Mouse (Mus musculus) hindbrain, embryonic 11.5 days (tissue): ENCODE measurements around the gene Ercc6l. TPM values are rescaled to one million over a fixed set of nuclear protein-coding genes. Genes with fewer than 3 reads are reported as not detected.

Source experiments
- ATAC-seq: fragments of 200-750 bp; cut with Nextera tagmentation; 2 replicates; pipeline ENCODE4 v1.8.0; 2017; ENCODE audit warnings: mild to moderate bottlenecking, moderate TSS enrichment, moderate library complexity; ENCODE audit not compliant: low FRiP score
- DNase-seq: peaks from one replicate; pipeline ENCODE4 v3.0.0-alpha.2; 2015; ENCODE audit warnings: low spot score
- H3K27ac ChIP-seq: fragments of 300-500 bp; sonication (generic); 2 replicates; pipeline ENCODE4 v1.5.1; 2014; ENCODE audit warnings: mild to moderate bottlenecking, low read depth, low read length
- H3K27me3 ChIP-seq: fragments of 300-500 bp; sonication (generic); 2 replicates; pipeline ENCODE4 v1.6.1; 2014; ENCODE audit warnings: mild to moderate bottlenecking, low read length, moderate library complexity, mixed read lengths; ENCODE audit not compliant: control insufficient read depth, insufficient read depth
- H3K36me3 ChIP-seq: fragments of 300-500 bp; sonication (generic); 2 replicates; pipeline ENCODE4 v1.6.1; 2014; ENCODE audit warnings: mild to moderate bottlenecking, low read length, moderate library complexity, mixed read lengths; ENCODE audit not compliant: control insufficient read depth, insufficient read depth
- H3K4me1 ChIP-seq: fragments of 300-500 bp; sonication (generic); replicated peaks from 2 replicates; pipeline ENCODE4 v1.6.1; 2014; ENCODE audit warnings: low read length, mixed read lengths; ENCODE audit not compliant: control insufficient read depth, insufficient read depth
- H3K4me2 ChIP-seq: fragments of 300-500 bp; sonication (generic); replicated peaks from 2 replicates; pipeline ENCODE4 v1.6.1; 2014; ENCODE audit warnings: mild to moderate bottlenecking, low read depth, low read length
- H3K4me3 ChIP-seq: fragments of 300-500 bp; sonication (generic); 2 replicates; pipeline ENCODE4 v1.5.1; 2014; ENCODE audit warnings: low read depth, low read length
- H3K9ac ChIP-seq: fragments of 300-500 bp; sonication (generic); 2 replicates; pipeline ENCODE4 v1.6.1; 2014; ENCODE audit warnings: low read depth, low read length
- H3K9me3 ChIP-seq: fragments of 300-500 bp; sonication (generic); 2 replicates; pipeline ENCODE4 v1.6.1; 2016; ENCODE audit warnings: low read length; ENCODE audit not compliant: control insufficient read depth
- WGBS: fragments of 180-500 bp; shearing (Covaris S2); extraction: QIAGEN DNeasy Blood & Tissue Kit; methylation state at CpG from one replicate; pipeline ENCODE4 v1.1.7; 2014; 5-methylcytosine and 5-hydroxymethylcytosine counted together
- polyA plus RNA-seq: library from polyadenylated mRNA; unstranded; fragments of >200 nt; fragmentation: Nextera tagmentation; extraction: Ambion mirVana; gene quantifications from 2 replicates; pipeline ENCODE4 v1.2.1, GENCODE M21; 2014

The Ercc6l gene
- polyA plus RNA-seq, 1 experiment from 2014 or later: 16.1 TPM

DNA sequence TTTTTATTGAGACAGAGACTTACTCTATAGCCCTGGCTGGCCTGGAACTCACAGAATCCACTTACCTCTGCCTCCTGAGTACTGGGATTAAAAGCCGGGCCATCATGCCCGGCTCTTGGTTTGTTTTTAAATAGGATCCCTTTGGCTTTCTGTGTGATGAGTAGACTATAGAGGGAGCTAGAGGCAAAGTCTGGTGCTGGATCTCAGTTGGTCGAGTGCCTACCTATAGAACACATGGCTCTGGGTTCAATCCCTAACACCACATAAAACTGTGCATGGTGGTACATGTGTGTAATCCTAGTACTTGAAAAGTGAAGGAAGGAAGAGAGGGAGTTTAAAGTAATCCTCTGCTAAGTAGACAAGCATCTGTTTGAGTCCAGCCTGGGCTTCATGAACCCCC, 13.2 kb upstream of the Ercc6l start:
- DNase-seq (no peak), ATAC-seq (no peak)
- Histone ChIP-seq H3K4me1 (no peaks in the 10 kb centered on the region), H3K27ac (no peak overlapping the region), H3K27me3 (peaks cover 3% of the 10 kb centered on the region; the same call in 1 of the 2 replicates), H3K4me2 (no peak overlapping the region), H3K4me3 (no peak overlapping the region), H3K36me3 (no peaks in the 10 kb centered on the region), H3K9ac (no peak overlapping the region), H3K9me3 (no peaks in the 10 kb centered on the region)
- 43% methylated on average over 3 of the region's 3 CpGs for WGBS

DNA sequence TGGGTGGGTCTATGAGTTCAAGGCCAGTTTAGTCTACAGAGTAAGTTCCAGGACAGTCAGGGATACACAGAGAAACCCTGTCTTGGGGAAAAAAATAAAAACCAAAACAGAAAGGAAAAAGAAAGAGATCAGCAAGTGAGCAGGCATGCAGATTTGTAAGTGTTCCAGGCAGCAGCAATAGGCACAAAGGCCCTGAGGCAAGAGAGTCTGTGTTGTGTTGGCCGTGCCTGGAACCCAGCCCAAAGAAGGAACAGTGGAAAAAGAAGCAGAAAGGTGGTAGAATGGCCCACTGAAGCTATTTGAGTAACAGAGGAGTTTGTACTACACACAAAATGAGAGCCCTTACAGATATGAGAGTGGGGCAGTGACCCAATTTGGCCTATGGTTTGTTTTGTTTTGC, 12.8 kb upstream of the Ercc6l start:
- ATAC-seq (no peak), DNase-seq (no peak)
- H3K9ac ChIP-seq: no peak overlapping the region
- no peak overlapping the region for H3K27ac ChIP-seq
- no peak overlapping the region for H3K4me3 ChIP-seq
- no peaks in the 10 kb centered on the region for H3K4me1 ChIP-seq
- no peak overlapping the region for H3K4me2 ChIP-seq
- H3K9me3 ChIP-seq: no peaks in the 10 kb centered on the region
- peaks cover 3% of the 10 kb centered on the region; the same call in 1 of the 2 replicates for H3K27me3 ChIP-seq
- 64% methylated on average over 1 of the region's 1 CpGs for WGBS
- no peaks in the 10 kb centered on the region for H3K36me3 ChIP-seq

DNA sequence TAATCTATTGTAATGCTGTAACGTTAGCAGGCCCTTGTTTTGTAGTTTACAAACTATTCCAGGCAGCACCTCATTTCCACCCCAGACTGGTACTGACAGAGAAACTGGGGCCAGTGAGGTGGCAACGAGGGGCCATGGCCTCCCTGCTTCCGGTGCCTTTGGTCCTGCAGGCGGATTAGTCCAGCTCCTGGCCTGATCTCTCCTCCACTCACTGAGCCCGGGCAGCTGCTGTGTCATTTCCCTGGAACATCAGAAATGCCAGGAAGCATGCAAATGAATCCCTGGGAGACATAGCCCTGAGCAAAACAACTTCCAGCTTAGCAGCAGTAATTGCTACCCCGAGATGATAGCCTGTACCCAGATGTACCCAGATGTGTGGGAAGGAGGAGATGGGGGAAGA, 10.1 kb upstream of the Ercc6l start:
- no peak overlapping the region for H3K9ac ChIP-seq
- H3K36me3 ChIP-seq: no peaks in the 10 kb centered on the region
- no peaks in the 10 kb centered on the region for H3K9me3 ChIP-seq
- H3K4me2 ChIP-seq: no peak overlapping the region
- no peaks in the 10 kb centered on the region for H3K4me1 ChIP-seq
- 25% methylated on average over 6 of the region's 6 CpGs for WGBS
- 0 out of 2 replicates have a peak overlapping the region, but pooled peaks have one; percentile 6 for H3K27ac ChIP-seq
- DNase-seq (no peak), ATAC-seq (no peak)
- H3K4me3 ChIP-seq: no peak overlapping the region
- H3K27me3 ChIP-seq: peaks cover 3% of the 10 kb centered on the region; the same call in 1 of the 2 replicates

DNA sequence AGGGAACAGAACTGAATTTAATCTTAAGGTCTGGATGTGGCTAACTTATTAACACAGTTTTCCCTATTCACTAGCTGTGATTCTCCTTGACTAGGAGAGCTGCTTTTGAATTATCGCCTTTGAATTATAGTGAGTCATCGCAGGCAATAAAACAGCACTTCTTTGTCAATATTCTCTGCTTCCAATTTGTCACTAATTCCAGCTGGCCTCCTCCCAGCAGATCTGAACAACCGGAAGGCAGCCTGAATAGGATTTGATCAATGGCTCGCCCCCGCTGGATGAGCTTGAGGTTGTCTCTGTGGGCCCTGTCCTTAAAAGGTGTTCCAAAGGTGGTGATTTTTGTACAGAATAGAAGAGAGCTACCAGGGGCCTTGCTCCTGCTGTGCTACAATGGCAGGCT, 9.6 kb upstream of the Ercc6l start:
- 42% methylated on average over 5 of the region's 5 CpGs for WGBS
- Histone ChIP-seq H3K27me3 (peaks cover 3% of the 10 kb centered on the region; the same call in 1 of the 2 replicates), H3K9ac (no peak overlapping the region), H3K4me1 (no peaks in the 10 kb centered on the region), H3K36me3 (no peaks in the 10 kb centered on the region), H3K9me3 (no peaks in the 10 kb centered on the region), H3K27ac (no peak overlapping the region; the same call in 1 of the 2 replicates), H3K4me3 (no peak overlapping the region), H3K4me2 (no peak overlapping the region)
- DNase-seq (no peak), ATAC-seq (no peak)

DNA sequence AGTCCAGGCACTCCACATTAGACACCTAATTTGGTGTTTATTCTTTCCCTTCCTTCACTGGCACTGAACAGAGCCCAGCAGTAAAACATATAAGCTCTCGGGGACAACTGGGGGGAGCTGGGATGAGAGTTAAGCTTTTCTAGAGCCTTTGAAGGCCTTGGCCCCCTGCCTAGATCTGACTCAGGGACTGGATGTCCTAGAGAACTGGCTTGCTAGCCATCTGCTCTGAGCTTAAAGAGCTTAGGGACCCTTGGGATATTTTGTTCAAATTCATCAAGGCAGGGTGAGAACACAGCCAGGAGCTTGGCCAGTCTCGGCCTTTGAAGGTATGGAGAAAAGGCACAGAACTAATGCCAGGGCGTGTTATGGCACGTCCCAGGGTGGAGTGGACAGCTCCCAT, 6.6 kb upstream of the Ercc6l start:
- no peaks in the 10 kb centered on the region for H3K36me3 ChIP-seq
- no peaks in the 10 kb centered on the region for H3K9me3 ChIP-seq
- H3K27me3 ChIP-seq: peaks cover 3% of the 10 kb centered on the region; the same call in 1 of the 2 replicates
- no peak overlapping the region for H3K27ac ChIP-seq
- H3K4me1 ChIP-seq: no peaks in the 10 kb centered on the region
- no peak overlapping the region for H3K9ac ChIP-seq
- no peak for DNase-seq
- H3K4me3 ChIP-seq: no peak overlapping the region
- no peak for ATAC-seq
- no peak overlapping the region for H3K4me2 ChIP-seq
- 88% methylated on average over 4 of the region's 4 CpGs for WGBS

DNA sequence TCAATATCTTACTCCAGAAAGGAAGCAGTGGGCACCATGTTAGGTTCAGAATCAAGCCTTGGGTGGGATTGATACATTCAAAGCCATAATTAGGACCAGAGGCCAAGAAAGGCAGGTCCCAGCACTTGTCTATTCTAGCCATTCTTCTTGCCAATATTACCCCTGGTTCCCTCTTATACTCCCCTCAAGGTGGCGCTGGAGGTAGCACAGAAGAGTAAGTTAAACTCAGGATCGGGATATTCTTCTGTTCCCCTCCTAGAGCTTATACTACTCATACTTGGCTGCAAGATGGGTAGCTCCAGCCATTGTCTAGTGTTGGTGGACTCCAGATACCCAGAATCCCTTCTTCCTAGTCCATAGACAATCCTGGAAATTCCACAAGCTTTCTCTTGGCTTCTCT, 6.2 kb upstream of the Ercc6l start:
- Histone ChIP-seq H3K4me1 (no peaks in the 10 kb centered on the region), H3K36me3 (no peaks in the 10 kb centered on the region), H3K9me3 (no peaks in the 10 kb centered on the region), H3K27me3 (peaks cover 3% of the 10 kb centered on the region; the same call in 1 of the 2 replicates), H3K9ac (no peak overlapping the region), H3K27ac (no peak overlapping the region), H3K4me2 (no peak overlapping the region), H3K4me3 (no peak overlapping the region)
- DNase-seq (no peak), ATAC-seq (no peak)
- WGBS: 47% methylated on average over 2 of the region's 2 CpGs

DNA sequence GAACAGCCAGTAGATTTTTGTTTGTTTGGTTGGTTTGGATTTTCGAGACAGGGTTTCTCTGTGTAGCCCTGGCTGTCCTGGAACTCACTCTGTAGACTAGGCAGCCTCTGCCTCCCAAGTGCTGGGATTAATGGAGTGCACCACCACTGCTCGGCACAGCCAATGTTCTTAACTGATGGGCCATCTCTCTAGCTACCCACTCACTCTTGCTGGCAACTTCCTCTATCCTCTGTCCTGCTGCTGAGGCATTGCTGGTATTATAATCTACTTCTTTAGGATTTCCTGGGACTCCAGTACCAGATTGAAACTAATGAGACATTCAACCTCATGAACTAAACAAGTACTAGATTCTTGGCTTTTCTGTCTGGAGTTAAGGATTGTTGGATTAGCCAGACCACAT, 3.6 kb upstream of the Ercc6l start:
- Histone ChIP-seq H3K4me2 (no peak overlapping the region), H3K27me3 (no peaks in the 10 kb centered on the region), H3K27ac (no peak overlapping the region), H3K4me3 (no peak overlapping the region), H3K9ac (no peak overlapping the region), H3K4me1 (no peaks in the 10 kb centered on the region), H3K9me3 (no peaks in the 10 kb centered on the region), H3K36me3 (no peaks in the 10 kb centered on the region)
- 58% methylated on average over 2 of the region's 2 CpGs for WGBS
- DNase-seq: no peak
- ATAC-seq: no peak

DNA sequence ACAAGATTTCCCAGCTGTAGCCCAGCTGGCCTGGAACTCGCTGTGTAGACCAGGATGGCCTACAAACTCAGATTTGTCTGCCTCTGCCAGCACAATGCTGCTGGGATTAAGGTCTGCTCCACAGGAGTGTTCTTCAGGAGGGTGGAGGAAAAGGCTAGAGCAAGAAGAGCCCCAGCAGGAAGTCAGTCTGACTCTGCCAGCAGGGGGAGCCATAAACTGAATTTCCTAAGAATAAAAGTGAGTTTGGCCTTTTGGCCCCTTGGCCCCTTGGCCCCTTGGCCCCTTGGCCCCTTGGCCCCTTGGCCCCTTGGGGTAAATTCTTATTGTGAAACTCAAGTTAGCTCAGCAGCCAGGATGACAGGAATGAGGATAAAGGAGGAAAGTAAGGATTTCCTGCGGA, 2.9 kb upstream of the Ercc6l start:
- no peaks in the 10 kb centered on the region for H3K27me3 ChIP-seq
- H3K4me2 ChIP-seq: no peak overlapping the region
- H3K9ac ChIP-seq: no peak overlapping the region
- no peaks in the 10 kb centered on the region for H3K36me3 ChIP-seq
- no peaks in the 10 kb centered on the region for H3K4me1 ChIP-seq
- no peak for ATAC-seq
- no peaks in the 10 kb centered on the region for H3K9me3 ChIP-seq
- H3K27ac ChIP-seq: no peak overlapping the region
- peak; percentile 13 for DNase-seq
- WGBS: 53% methylated on average over 2 of the region's 2 CpGs
- no peak overlapping the region for H3K4me3 ChIP-seq

DNA sequence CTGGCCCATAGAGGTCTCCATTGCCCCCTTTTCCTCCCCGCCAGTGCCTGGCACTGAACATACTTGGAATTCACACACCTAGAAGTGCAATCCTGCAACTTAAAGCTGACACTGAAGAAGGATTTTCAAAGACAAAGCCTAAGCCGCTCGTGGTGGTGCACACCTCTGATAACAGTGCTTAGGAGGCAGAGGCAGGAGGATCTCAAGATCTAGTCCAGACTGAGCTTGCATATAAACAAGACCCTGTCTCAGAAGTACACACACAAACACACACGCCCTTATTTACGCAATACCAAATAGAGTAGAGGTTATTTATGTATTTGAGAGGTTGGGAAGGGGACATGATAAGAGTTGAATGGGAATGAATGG, 516 bp upstream of the Ercc6l start:
- no peaks in the 10 kb centered on the region for H3K4me1 ChIP-seq
- H3K4me2 ChIP-seq: 0 out of 2 replicates have a peak overlapping the region, but pooled peaks have one; percentile 7
- peak overlapping the region; percentile 60 for H3K27ac ChIP-seq
- no peaks in the 10 kb centered on the region for H3K36me3 ChIP-seq
- no peaks in the 10 kb centered on the region for H3K27me3 ChIP-seq
- H3K4me3 ChIP-seq: peak overlapping the region; percentile 42
- peak overlapping the region; percentile 31; the same call in 1 of the 2 replicates for H3K9ac ChIP-seq
- H3K9me3 ChIP-seq: no peaks in the 10 kb centered on the region
- DNase-seq: no peak
- 52% methylated on average over 5 of the region's 5 CpGs for WGBS
- ATAC-seq: no peak
